Mouse (Mus musculus) neural tube, embryonic 12.5 days (tissue): ENCODE results near the gene Irf7. TPM values are rescaled to one million over a fixed set of nuclear protein-coding genes. Genes with fewer than 3 reads are reported as not detected.

ENCODE experiments used
- ATAC-seq: fragments of 200-750 bp; cut with Nextera tagmentation; 2 replicates; pipeline ENCODE4 v1.8.0; 2017; ENCODE audit warnings: low read depth, mild to moderate bottlenecking, moderate TSS enrichment, moderate library complexity; ENCODE audit not compliant: low FRiP score
- H3K27ac ChIP-seq: fragments of 300-500 bp; sonication (generic); 2 replicates; pipeline ENCODE4 v1.5.1; 2016
- H3K27me3 ChIP-seq: fragments of 300-500 bp; sonication (generic); replicated peaks from 2 replicates; pipeline ENCODE4 v1.6.1; 2016; ENCODE audit warnings: mild to moderate bottlenecking
- H3K36me3 ChIP-seq: fragments of 300-500 bp; sonication (generic); 2 replicates; pipeline ENCODE4 v1.6.1; 2016; ENCODE audit warnings: mild to moderate bottlenecking
- H3K4me1 ChIP-seq: fragments of 300-500 bp; sonication (generic); 2 replicates; pipeline ENCODE4 v1.6.1; 2016
- H3K4me2 ChIP-seq: fragments of 300-500 bp; sonication (generic); replicated peaks from 2 replicates; pipeline ENCODE4 v1.6.1; 2016; ENCODE audit warnings: mild to moderate bottlenecking
- H3K4me3 ChIP-seq: fragments of 300-500 bp; sonication (generic); 2 replicates; pipeline ENCODE4 v1.5.1; 2016
- H3K9ac ChIP-seq: fragments of 300-500 bp; sonication (generic); 2 replicates; pipeline ENCODE4 v1.6.1; 2016; ENCODE audit warnings: mild to moderate bottlenecking
- H3K9me3 ChIP-seq: fragments of 300-500 bp; sonication (generic); 2 replicates; pipeline ENCODE4 v1.6.1; 2016; ENCODE audit warnings: mild to moderate bottlenecking
- WGBS: fragments of 180-500 bp; shearing (Covaris S2); methylation state at CpG from one replicate; pipeline ENCODE4 v1.1.7; 2016; 5-methylcytosine and 5-hydroxymethylcytosine counted together
- polyA plus RNA-seq: library from polyadenylated mRNA; unstranded; fragments of >200 nt; fragmentation: Nextera tagmentation; extraction: Ambion mirVana; gene quantifications from 2 replicates; pipeline ENCODE4 v1.2.1, GENCODE M21; 2016

Irf7 gene
- polyA plus RNA-seq, 1 experiment from 2014 or later, result 1.0 TPM

- WGBS, result 34% methylated on average over 15 of the region's 15 CpGs
- peak overlapping the region; percentile 54 for H3K9ac ChIP-seq
- ATAC-seq, result no peak
Measured at GRCm38 (mm10) chr7:141292583-141293388, 26.5 kb upstream of the Irf7 start.

GRCm38 (mm10) chr7:141291921-141292582 lies 25.8 kb upstream of the Irf7 start, which contains the start of gene Drd4:
Gene Drd4, plus strand, starts transcription at chr7:141292006.
- peak within 1 kb of the TSS; percentile 45 for H3K4me3 ChIP-seq
- peak; percentile 51; the same call in 1 of the 2 replicates for ATAC-seq
- peaks cover 59% of the 10 kb centered on the region for H3K27me3 ChIP-seq
- peak within 1 kb of the TSS; percentile 88 for H3K4me2 ChIP-seq
- no peaks in the 10 kb centered on the region for H3K9me3 ChIP-seq
- 2% methylated on average over 46 of the region's 46 CpGs for WGBS
- H3K4me1 ChIP-seq, result peaks cover 31% of the 10 kb centered on the region
- peak within 1 kb of the TSS; percentile 54 for H3K9ac ChIP-seq
- H3K36me3 ChIP-seq, result peaks cover 3% of the 10 kb centered on the region
- no peak within 1 kb of the TSS for H3K27ac ChIP-seq

More at GRCm38 (mm10) chr7:141292583-141293388, 26.5 kb upstream of the Irf7 start:
- Histone ChIP-seq H3K4me1 (peaks cover 31% of the 10 kb centered on the region), H3K9me3 (no peaks in the 10 kb centered on the region), H3K36me3 (peaks cover 9% of the 10 kb centered on the region), H3K27ac (no peak overlapping the region), H3K27me3 (peaks cover 59% of the 10 kb centered on the region), H3K4me2 (peak overlapping the region; percentile 88), H3K4me3 (peak overlapping the region; percentile 2)

- no peak for ATAC-seq
Measured at GRCm38 (mm10) chr7:141288042-141288441, 21.8 kb upstream of the Irf7 start.

GRCm38 (mm10) chr7:141282756-141283155 lies 16.5 kb upstream of the Irf7 start:
- Histone ChIP-seq H3K27me3 (0 out of 2 replicates have a peak, but pooled peaks cover 3% of the 10 kb centered on the region), H3K4me2 (no peak overlapping the region), H3K36me3 (no peaks in the 10 kb centered on the region), H3K4me1 (peaks cover 9% of the 10 kb centered on the region), H3K9ac (no peak overlapping the region), H3K4me3 (no peak overlapping the region), H3K9me3 (no peaks in the 10 kb centered on the region), H3K27ac (no peak overlapping the region)
- ATAC-seq, result no peak
- WGBS, result 86% methylated on average over 4 of the region's 4 CpGs

More at GRCm38 (mm10) chr7:141288042-141288441, 21.8 kb upstream of the Irf7 start:
- no peak overlapping the region for H3K4me3 ChIP-seq
- WGBS, result 79% methylated on average over 3 of the region's 3 CpGs
- H3K9me3 ChIP-seq, result no peaks in the 10 kb centered on the region
- H3K27me3 ChIP-seq, result peaks cover 27% of the 10 kb centered on the region
- no peak overlapping the region for H3K9ac ChIP-seq
- H3K36me3 ChIP-seq, result no peaks in the 10 kb centered on the region
- H3K4me1 ChIP-seq, result peaks cover 14% of the 10 kb centered on the region
- H3K27ac ChIP-seq, result no peak overlapping the region
- no peak overlapping the region for H3K4me2 ChIP-seq

GRCm38 (mm10) chr7:141281442-141281841 lies 15.2 kb upstream of the Irf7 start:
- H3K4me2 ChIP-seq, result no peak overlapping the region
- H3K4me1 ChIP-seq, result peaks cover 9% of the 10 kb centered on the region
- H3K4me3 ChIP-seq, result no peak overlapping the region
- H3K27me3 ChIP-seq, result 0 out of 2 replicates have a peak, but pooled peaks cover 3% of the 10 kb centered on the region
- H3K27ac ChIP-seq, result no peak overlapping the region
- H3K9me3 ChIP-seq, result no peaks in the 10 kb centered on the region
- no peak for ATAC-seq
- H3K9ac ChIP-seq, result no peak overlapping the region
- no peaks in the 10 kb centered on the region for H3K36me3 ChIP-seq
- 43% methylated on average over 6 of the region's 6 CpGs for whole genome bisulfite sequencing

GRCm38 (mm10) chr7:141278766-141279590 lies 12.7 kb upstream of the Irf7 start, which contains the start of gene Sct:
Gene Sct, minus strand, starts transcription at chr7:141279133.
- ATAC-seq, result peak; percentile 76
- Histone ChIP-seq H3K4me3 (peak within 1 kb of the TSS; percentile 41), H3K27me3 (0 out of 2 replicates have a peak, but pooled peaks cover 3% of the 10 kb centered on the region), H3K9me3 (no peaks in the 10 kb centered on the region), H3K4me2 (peak within 1 kb of the TSS; percentile 95), H3K4me1 (peaks cover 9% of the 10 kb centered on the region), H3K36me3 (no peaks in the 10 kb centered on the region), H3K9ac (peak within 1 kb of the TSS; percentile 53), H3K27ac (no peak within 1 kb of the TSS)
- 1% methylated on average over 46 of the region's 46 CpGs for WGBS

- Histone ChIP-seq H3K4me3 (no peak overlapping the region), H3K9ac (no peak overlapping the region), H3K36me3 (no peaks in the 10 kb centered on the region), H3K27ac (no peak overlapping the region), H3K4me1 (peaks cover 9% of the 10 kb centered on the region), H3K9me3 (no peaks in the 10 kb centered on the region), H3K4me2 (peak overlapping the region; percentile 95), H3K27me3 (0 out of 2 replicates have a peak, but pooled peaks cover 3% of the 10 kb centered on the region)
- 0 out of 2 replicates have a peak, but pooled peaks have one; percentile 15 for ATAC-seq
- 78% methylated on average over 11 of the region's 11 CpGs for WGBS
Measured at GRCm38 (mm10) chr7:141277701-141278678, 11.7 kb upstream of the Irf7 start.

GRCm38 (mm10) chr7:141276546-141276945 lies 10.3 kb upstream of the Irf7 start, which contains the start of gene Cdhr5:
Gene Cdhr5, minus strand, starts transcription at chr7:141276786.
- H3K9ac ChIP-seq, result no peak within 1 kb of the TSS
- H3K27ac ChIP-seq, result no peak within 1 kb of the TSS
- no peak for ATAC-seq
- 0 out of 2 replicates have a peak, but pooled peaks cover 3% of the 10 kb centered on the region for H3K27me3 ChIP-seq
- H3K4me3 ChIP-seq, result no peak within 1 kb of the TSS
- WGBS, result 27% methylated on average over 11 of the region's 11 CpGs
- peaks cover 9% of the 10 kb centered on the region for H3K4me1 ChIP-seq
- H3K36me3 ChIP-seq, result no peaks in the 10 kb centered on the region
- H3K4me2 ChIP-seq, result no peak within 1 kb of the TSS
- H3K9me3 ChIP-seq, result no peaks in the 10 kb centered on the region

- H3K27me3 ChIP-seq, result 0 out of 2 replicates have a peak, but pooled peaks cover 3% of the 10 kb centered on the region
- no peak overlapping the region for H3K4me3 ChIP-seq
- peaks cover 9% of the 10 kb centered on the region for H3K4me1 ChIP-seq
- no peak overlapping the region for H3K4me2 ChIP-seq
- 88% methylated on average over 9 of the region's 9 CpGs for WGBS
- no peak overlapping the region for H3K27ac ChIP-seq
- H3K9me3 ChIP-seq, result no peaks in the 10 kb centered on the region
- no peaks in the 10 kb centered on the region for H3K36me3 ChIP-seq
- H3K9ac ChIP-seq, result no peak overlapping the region
- no peak for ATAC-seq
Measured at GRCm38 (mm10) chr7:141275356-141275755, 9.1 kb upstream of the Irf7 start.

GRCm38 (mm10) chr7:141270631-141271030 lies 4.3 kb upstream of the Irf7 start:
- WGBS, result 93% methylated on average over 3 of the region's 3 CpGs
- no peaks in the 10 kb centered on the region for H3K9me3 ChIP-seq
- H3K4me3 ChIP-seq, result no peak overlapping the region
- no peak overlapping the region for H3K9ac ChIP-seq
- H3K4me1 ChIP-seq, result peaks cover 8% of the 10 kb centered on the region
- H3K27me3 ChIP-seq, result no peaks in the 10 kb centered on the region
- no peaks in the 10 kb centered on the region for H3K36me3 ChIP-seq
- H3K4me2 ChIP-seq, result no peak overlapping the region
- ATAC-seq, result no peak
- H3K27ac ChIP-seq, result no peak overlapping the region

GRCm38 (mm10) chr7:141269273-141269545 lies 2.9 kb upstream of the Irf7 start:
- no peaks in the 10 kb centered on the region for H3K27me3 ChIP-seq
- no peak overlapping the region for H3K4me2 ChIP-seq
- peaks cover 3% of the 10 kb centered on the region for H3K36me3 ChIP-seq
- no peak overlapping the region for H3K27ac ChIP-seq
- no peak overlapping the region for H3K4me3 ChIP-seq
- ATAC-seq, result no peak
- H3K9me3 ChIP-seq, result no peaks in the 10 kb centered on the region
- 86% methylated on average over 14 of the region's 14 CpGs for WGBS
- peaks cover 12% of the 10 kb centered on the region for H3K4me1 ChIP-seq
- H3K9ac ChIP-seq, result no peak overlapping the region
